Mouse (Mus musculus): ENCODE results near the gene Fcrl5.

DNA sequence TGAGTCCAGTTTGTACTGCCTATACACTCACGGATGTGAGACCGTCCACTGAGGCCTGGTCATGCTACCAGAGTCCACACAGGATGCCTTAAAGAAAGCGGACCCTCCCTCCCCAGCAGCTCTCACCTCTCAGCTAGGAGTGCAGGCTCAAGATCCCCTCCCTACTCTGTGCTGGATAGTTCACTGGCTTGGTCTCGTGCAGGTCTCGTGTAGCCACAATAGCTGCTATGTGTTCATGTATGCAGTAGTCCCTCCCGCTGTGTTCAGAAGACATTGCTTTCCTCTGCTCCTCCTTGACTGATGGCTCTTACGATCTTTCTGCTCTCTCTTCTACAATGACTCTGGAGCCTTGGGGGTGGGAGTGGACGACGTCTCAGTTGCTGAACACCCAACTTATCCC lies 62.7 kb downstream of the Fcrl5 start:
- TF ChIP-seq MAX (IDR thresholded peaks at IDR 0.05) (no peak), CTCF (IDR thresholded peaks at IDR 0.05; ENCODE audit: control insufficient read depth, insufficient read depth, insufficient read length) (no peak)

Measured in C2C12 (cell line).